Mouse (Mus musculus): ENCODE data around the gene Tmprss11a. TPM values are rescaled to one million over a fixed set of nuclear protein-coding genes. Genes with fewer than 3 reads are reported as not detected.

Tmprss11a gene
- 3.0 TPM for polyA plus RNA-seq (2014; fragmentation: Illumina TruSeq; extraction: RNeasy Lipid Tissue Mini Kit (QIAGEN cat#74804))

GRCm38 (mm10) chr5:86468890-86469289 is at the start of gene Tmprss11a:
Gene Tmprss11a (minus strand): TSS chr5:86468990.

GRCm38 (mm10) chr5:86518500-86518899 is 49.7 kb upstream of the Tmprss11a start, which contains the start of gene Tmprss11g:
Gene Tmprss11g (minus strand): TSS chr5:86518600.

GRCm38 (mm10) chr5:86373320-86373719 is 95.5 kb downstream of the Tmprss11a start, which contains the start of gene Tmprss11d:
Gene Tmprss11d (minus strand): TSS chr5:86373420.

Other genes with a start within 250 kb of the Tmprss11a start
- gene Tmprss11c, start 179.7 kb downstream of the Tmprss11a start, polyA plus RNA-seq (2014; fragmentation: Illumina TruSeq; extraction: RNeasy Lipid Tissue Mini Kit (QIAGEN cat#74804)), result not detected
- gene Tmprss11d, start 95.6 kb downstream of the Tmprss11a start, polyA plus RNA-seq (2014; fragmentation: Illumina TruSeq; extraction: RNeasy Lipid Tissue Mini Kit (QIAGEN cat#74804)), result not detected
- 0.17 TPM for gene Tmprss11g, start 49.6 kb upstream of the Tmprss11a start, polyA plus RNA-seq (2014; fragmentation: Illumina TruSeq; extraction: RNeasy Lipid Tissue Mini Kit (QIAGEN cat#74804))
- not detected for gene Tmprss11f, start 163.4 kb upstream of the Tmprss11a start, polyA plus RNA-seq (2014; fragmentation: Illumina TruSeq; extraction: RNeasy Lipid Tissue Mini Kit (QIAGEN cat#74804))
- not detected for gene Tmprss11b, start 207.4 kb upstream of the Tmprss11a start, polyA plus RNA-seq (2014; fragmentation: Illumina TruSeq; extraction: RNeasy Lipid Tissue Mini Kit (QIAGEN cat#74804))

All from ovary, adult 10 weeks (tissue).